Mouse (Mus musculus): Measurements from ENCODE around the gene Nova2.

Gene Nova2

DNA sequence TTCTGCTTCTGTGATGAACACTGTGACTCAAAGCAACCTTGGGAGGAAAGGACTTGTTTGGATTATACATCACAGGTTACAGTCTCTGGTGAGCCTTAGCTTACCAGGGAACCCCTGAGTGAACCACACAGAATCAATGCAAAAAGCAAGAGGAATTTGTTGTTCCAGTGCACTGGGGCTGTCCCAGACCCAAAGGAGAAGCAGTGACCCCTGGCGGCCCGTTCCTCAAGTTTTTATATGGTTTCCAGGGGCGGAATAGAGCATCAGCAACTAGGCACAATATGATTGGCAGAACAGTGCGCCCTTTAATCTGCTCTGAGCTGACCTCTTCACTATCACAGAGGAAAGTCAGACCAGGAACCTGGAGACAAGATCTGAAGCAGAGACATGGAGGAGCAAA is 9.4 kb upstream of the Nova2 start:
- H3K9me3 ChIP-seq (ENCODE audit: low read length) = peaks cover 4% of the 10 kb centered on the region; the same call in 1 of the 2 replicates
- H3K36me3 ChIP-seq (ENCODE audit: insufficient read depth, low read length) = no peaks in the 10 kb centered on the region
- TF ChIP-seq NANOG (IDR thresholded peaks at IDR 0.05; ENCODE audit: borderline replicate concordance, low read length) = no peak
- TF ChIP-seq POU5F1 (IDR thresholded peaks at IDR 0.05; ENCODE audit: borderline replicate concordance, low read length) = no peak
- no peak for TF ChIP-seq CTCF (conservative IDR thresholded peaks at IDR 0.05; ENCODE audit: low read length)
- H3K27me3 ChIP-seq (ENCODE audit: insufficient read depth, low read length) = peaks cover 4% of the 10 kb centered on the region
- no peak overlapping the region for H3K4me3 ChIP-seq (replicated peaks; ENCODE audit: low read length)
- peaks cover 16% of the 10 kb centered on the region for H3K4me1 ChIP-seq (replicated peaks; ENCODE audit: low read depth, low read length)

DNA sequence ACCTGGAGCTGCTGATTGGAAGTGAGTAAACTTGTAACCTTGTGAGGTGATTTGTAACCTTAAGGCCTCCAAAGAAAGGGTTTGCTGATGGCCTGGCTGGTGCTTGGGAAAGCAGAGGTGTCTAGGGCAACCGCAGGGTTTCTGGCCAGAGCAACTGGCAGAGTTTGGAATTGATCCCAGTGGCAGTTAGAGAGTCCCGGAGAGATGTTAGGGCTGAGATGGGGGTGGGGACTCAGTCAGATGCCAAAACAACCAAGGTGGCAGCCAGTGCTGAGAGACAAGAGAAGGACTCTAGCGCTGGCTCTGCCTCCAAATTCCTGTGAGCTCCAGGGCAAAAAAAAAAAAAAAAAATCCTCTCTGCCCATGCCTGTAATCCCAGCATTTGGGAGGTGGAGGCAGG is 7.8 kb upstream of the Nova2 start:
- TF ChIP-seq CTCF (conservative IDR thresholded peaks at IDR 0.05; ENCODE audit: low read length) (no peak), NANOG (IDR thresholded peaks at IDR 0.05; ENCODE audit: borderline replicate concordance, low read length) (no peak), POU5F1 (IDR thresholded peaks at IDR 0.05; ENCODE audit: borderline replicate concordance, low read length) (no peak)
- H3K4me3 ChIP-seq (replicated peaks; ENCODE audit: low read length) = no peak overlapping the region
- peaks cover 3% of the 10 kb centered on the region for H3K27me3 ChIP-seq (ENCODE audit: insufficient read depth, low read length)
- no peaks in the 10 kb centered on the region for H3K36me3 ChIP-seq (ENCODE audit: insufficient read depth, low read length)
- H3K4me1 ChIP-seq (replicated peaks; ENCODE audit: low read depth, low read length) = peaks cover 26% of the 10 kb centered on the region
- H3K9me3 ChIP-seq (ENCODE audit: low read length) = peaks cover 4% of the 10 kb centered on the region; the same call in 1 of the 2 replicates

DNA sequence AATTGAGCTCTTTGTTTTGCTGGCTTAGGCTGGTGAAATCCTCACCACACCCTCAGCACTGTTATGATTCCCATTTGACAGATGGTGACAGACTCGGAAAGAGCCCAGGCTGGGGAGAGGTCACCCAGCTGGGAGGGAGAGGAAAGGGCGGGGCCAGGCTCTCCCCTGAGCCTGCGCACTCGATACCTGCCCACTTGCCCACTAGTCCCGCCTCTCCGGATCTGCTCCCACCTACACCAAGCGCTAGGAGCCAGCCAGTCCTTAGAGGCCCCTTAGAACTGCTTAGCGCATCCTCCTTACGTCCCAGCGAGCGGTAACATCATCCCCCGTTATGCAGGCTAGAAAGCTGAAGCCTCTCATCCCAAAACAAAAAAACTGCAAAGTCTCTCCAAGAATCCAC is 4.6 kb upstream of the Nova2 start:
- H3K4me1 ChIP-seq (replicated peaks; ENCODE audit: low read depth, low read length) = peaks cover 48% of the 10 kb centered on the region
- H3K9me3 ChIP-seq (ENCODE audit: low read length) = peaks cover 1% of the 10 kb centered on the region; the same call in 1 of the 2 replicates
- H3K36me3 ChIP-seq (ENCODE audit: insufficient read depth, low read length) = no peaks in the 10 kb centered on the region
- TF ChIP-seq NANOG (IDR thresholded peaks at IDR 0.05; ENCODE audit: borderline replicate concordance, low read length) (no peak), POU5F1 (IDR thresholded peaks at IDR 0.05; ENCODE audit: borderline replicate concordance, low read length) (no peak), CTCF (conservative IDR thresholded peaks at IDR 0.05; ENCODE audit: low read length) (no peak)
- peaks cover 2% of the 10 kb centered on the region for H3K27me3 ChIP-seq (ENCODE audit: insufficient read depth, low read length)
- peak overlapping the region; percentile 27 for H3K4me3 ChIP-seq (replicated peaks; ENCODE audit: low read length)

DNA sequence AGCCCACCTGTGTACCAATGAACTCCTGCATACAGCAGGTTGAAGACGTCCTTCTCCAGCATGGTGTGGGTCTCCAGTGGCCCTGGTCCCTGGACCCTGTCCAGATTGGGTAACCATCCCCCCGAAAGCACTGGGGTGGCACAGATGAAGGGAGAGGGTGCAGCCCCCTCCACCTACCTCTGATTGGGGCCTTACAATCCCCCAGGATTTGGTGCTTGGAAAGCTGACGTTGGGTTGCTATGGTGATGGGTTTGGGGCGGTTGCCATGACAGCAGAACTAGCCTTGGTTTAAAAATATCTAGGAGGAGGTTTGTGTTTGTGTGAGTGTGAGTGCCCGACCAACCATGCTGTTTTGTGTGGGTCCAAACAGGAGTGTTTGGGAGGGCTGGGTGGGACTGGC is 2.9 kb upstream of the Nova2 start:
- no peak overlapping the region for H3K4me3 ChIP-seq (replicated peaks; ENCODE audit: low read length)
- peaks cover 19% of the 10 kb centered on the region for H3K27me3 ChIP-seq (ENCODE audit: insufficient read depth, low read length)
- no peaks in the 10 kb centered on the region for H3K9me3 ChIP-seq (ENCODE audit: low read length)
- TF ChIP-seq NANOG (IDR thresholded peaks at IDR 0.05; ENCODE audit: borderline replicate concordance, low read length) (no peak), CTCF (conservative IDR thresholded peaks at IDR 0.05; ENCODE audit: low read length) (no peak), POU5F1 (IDR thresholded peaks at IDR 0.05; ENCODE audit: borderline replicate concordance, low read length) (no peak)
- H3K36me3 ChIP-seq (ENCODE audit: insufficient read depth, low read length) = no peaks in the 10 kb centered on the region
- peaks cover 63% of the 10 kb centered on the region for H3K4me1 ChIP-seq (replicated peaks; ENCODE audit: low read depth, low read length)

DNA sequence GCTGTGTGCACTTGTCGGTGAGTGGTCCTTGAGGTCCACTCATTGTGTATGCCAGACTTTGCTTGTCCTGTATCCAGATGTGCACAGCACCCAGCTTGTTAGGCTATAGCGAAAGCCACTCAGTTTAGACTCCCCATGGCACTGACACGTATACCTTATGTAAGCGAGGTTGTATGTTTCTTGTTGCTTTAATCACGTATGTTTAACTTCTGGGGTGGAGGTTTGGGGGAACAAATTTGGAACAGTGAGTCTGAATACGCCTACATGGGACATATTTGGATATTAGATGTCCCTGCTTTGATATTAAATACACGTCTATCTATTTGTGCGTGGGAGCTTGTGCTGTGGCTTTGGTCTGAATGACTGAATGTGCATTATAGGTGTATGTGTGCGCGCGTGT is 2.4 kb upstream of the Nova2 start:
- TF ChIP-seq POU5F1 (IDR thresholded peaks at IDR 0.05; ENCODE audit: borderline replicate concordance, low read length) (no peak), CTCF (conservative IDR thresholded peaks at IDR 0.05; ENCODE audit: low read length) (no peak), NANOG (IDR thresholded peaks at IDR 0.05; ENCODE audit: borderline replicate concordance, low read length) (no peak)
- Histone ChIP-seq H3K9me3 (ENCODE audit: low read length) (no peaks in the 10 kb centered on the region), H3K4me3 (replicated peaks; ENCODE audit: low read length) (no peak overlapping the region), H3K36me3 (ENCODE audit: insufficient read depth, low read length) (no peaks in the 10 kb centered on the region), H3K4me1 (replicated peaks; ENCODE audit: low read depth, low read length) (peaks cover 63% of the 10 kb centered on the region), H3K27me3 (ENCODE audit: insufficient read depth, low read length) (peaks cover 24% of the 10 kb centered on the region)

DNA sequence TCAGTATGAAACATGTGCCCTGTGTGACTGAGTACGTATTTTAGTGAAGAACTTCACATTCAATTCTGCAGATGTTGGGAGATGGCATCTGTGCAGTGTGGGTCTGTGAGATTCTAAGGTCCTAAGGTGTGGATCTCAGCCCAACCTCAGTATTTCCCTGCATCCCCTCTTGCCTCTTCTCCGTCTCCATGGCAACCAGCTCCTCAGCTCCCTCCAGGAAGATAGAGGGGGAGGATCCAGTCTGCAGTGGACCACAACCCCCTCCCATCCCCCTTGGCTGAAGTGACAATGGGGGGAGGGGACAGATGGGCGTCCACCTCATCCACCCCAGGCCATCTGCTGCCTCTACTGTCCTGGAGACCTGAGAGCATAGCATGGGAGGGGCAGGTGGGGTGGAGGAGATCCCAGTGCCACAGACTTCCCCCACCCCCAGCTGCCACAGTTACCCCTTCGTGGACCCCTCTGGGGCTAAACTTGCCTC is 1.9 kb upstream of the Nova2 start:
- H3K4me3 ChIP-seq (replicated peaks; ENCODE audit: low read length) = peak overlapping the region; percentile 43; the same call in 1 of the 2 replicates
- peaks cover 26% of the 10 kb centered on the region for H3K27me3 ChIP-seq (ENCODE audit: insufficient read depth, low read length)
- no peaks in the 10 kb centered on the region for H3K36me3 ChIP-seq (ENCODE audit: insufficient read depth, low read length)
- H3K4me1 ChIP-seq (replicated peaks; ENCODE audit: low read depth, low read length) = peaks cover 61% of the 10 kb centered on the region
- H3K9me3 ChIP-seq (ENCODE audit: low read length) = no peaks in the 10 kb centered on the region
- no peak for TF ChIP-seq POU5F1 (IDR thresholded peaks at IDR 0.05; ENCODE audit: borderline replicate concordance, low read length)
- TF ChIP-seq CTCF (conservative IDR thresholded peaks at IDR 0.05; ENCODE audit: low read length) = no peak
- no peak for TF ChIP-seq NANOG (IDR thresholded peaks at IDR 0.05; ENCODE audit: borderline replicate concordance, low read length)

DNA sequence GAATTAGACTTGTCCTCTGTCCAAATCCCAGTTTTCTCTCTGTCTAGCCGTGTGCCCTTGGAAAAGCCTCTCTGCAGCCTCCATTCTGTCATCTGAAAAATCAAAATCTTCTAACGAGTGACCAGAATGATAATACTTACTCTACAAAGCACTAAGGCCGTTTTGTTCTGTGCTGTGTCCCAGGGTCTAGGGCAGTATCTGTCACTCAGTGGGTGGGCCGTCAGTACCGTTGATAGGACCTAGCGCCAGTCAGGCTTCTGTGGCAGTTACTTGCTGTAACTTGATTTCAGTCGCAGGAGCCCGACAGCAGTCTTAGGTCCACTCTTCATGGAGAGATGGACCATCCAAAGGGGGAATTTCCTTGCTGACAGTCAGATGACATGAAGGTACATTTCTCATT is 1.4 kb upstream of the Nova2 start:
- Histone ChIP-seq H3K36me3 (ENCODE audit: insufficient read depth, low read length) (no peaks in the 10 kb centered on the region), H3K4me3 (replicated peaks; ENCODE audit: low read length) (peak overlapping the region; percentile 43; the same call in 1 of the 2 replicates), H3K27me3 (ENCODE audit: insufficient read depth, low read length) (peaks cover 26% of the 10 kb centered on the region), H3K9me3 (ENCODE audit: low read length) (no peaks in the 10 kb centered on the region), H3K4me1 (replicated peaks; ENCODE audit: low read depth, low read length) (peaks cover 61% of the 10 kb centered on the region)
- TF ChIP-seq NANOG (IDR thresholded peaks at IDR 0.05; ENCODE audit: borderline replicate concordance, low read length) (no peak), POU5F1 (IDR thresholded peaks at IDR 0.05; ENCODE audit: borderline replicate concordance, low read length) (no peak), CTCF (conservative IDR thresholded peaks at IDR 0.05; ENCODE audit: low read length) (no peak)

DNA sequence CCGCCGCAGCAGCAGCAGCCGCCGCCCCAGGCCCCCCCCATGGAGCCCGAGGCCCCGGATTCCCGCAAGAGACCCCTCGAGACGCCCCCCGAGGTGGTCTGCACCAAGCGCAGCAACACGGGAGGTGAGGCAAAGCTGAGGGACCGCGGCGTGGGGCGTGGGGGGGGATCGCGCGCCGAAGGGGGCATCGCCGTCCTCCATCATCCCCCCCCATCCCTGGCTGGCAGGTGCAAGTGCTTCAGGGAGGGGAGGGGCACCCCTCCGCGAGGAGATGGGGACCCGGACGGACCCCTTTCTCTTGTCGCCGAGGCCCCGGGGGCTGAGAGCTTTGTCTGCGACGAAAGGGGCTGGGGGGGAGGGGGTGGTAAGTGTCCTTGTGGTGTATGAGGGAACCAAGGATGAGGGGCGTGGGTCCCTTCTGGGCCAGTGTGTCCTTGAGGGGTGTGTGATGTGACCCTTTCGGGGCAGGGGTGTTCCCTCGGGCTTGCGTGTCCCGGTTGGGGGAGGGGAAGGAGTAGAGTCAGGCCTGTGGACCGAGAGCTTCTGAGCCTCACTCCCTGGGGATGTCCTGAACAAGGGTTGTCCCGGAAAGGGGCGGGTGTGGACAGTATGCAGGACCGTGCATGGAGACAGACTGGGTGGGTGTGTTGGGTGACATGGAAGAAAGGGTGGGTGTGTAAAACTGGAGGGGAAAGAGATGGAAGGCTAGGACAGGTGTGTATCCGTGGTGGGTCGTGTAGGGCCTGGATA is 528 bp downstream of the Nova2 start:
- H3K27me3 ChIP-seq (ENCODE audit: insufficient read depth, low read length) = peaks cover 26% of the 10 kb centered on the region
- H3K9me3 ChIP-seq (ENCODE audit: low read length) = no peaks in the 10 kb centered on the region
- H3K4me3 ChIP-seq (replicated peaks; ENCODE audit: low read length) = peak overlapping the region; percentile 80
- TF ChIP-seq POU5F1 (IDR thresholded peaks at IDR 0.05; ENCODE audit: borderline replicate concordance, low read length) (no peak), CTCF (conservative IDR thresholded peaks at IDR 0.05; ENCODE audit: low read length) (no peak), NANOG (IDR thresholded peaks at IDR 0.05; ENCODE audit: borderline replicate concordance, low read length) (no peak)
- H3K36me3 ChIP-seq (ENCODE audit: insufficient read depth, low read length) = no peaks in the 10 kb centered on the region
- peaks cover 61% of the 10 kb centered on the region for H3K4me1 ChIP-seq (replicated peaks; ENCODE audit: low read depth, low read length)

Measured in E14TG2a.4 (cell line).